Mouse (Mus musculus) hindbrain, embryonic 12.5 days (tissue): ENCODE data around the gene Zfp51. TPM values are rescaled to one million over a fixed set of nuclear protein-coding genes. Genes with fewer than 3 reads are reported as not detected.
A peak's percentile ranks its signal among the peaks of the same experiment; 100 is the strongest.
"Not testable (repeated sequence)": the region's sequence is repeated elsewhere in the genome, so short reads cannot be mapped to it uniquely, and the experiment has no call there.

Experiments
- ATAC-seq: fragments of 200-750 bp; cut with Nextera tagmentation; 2 replicates; pipeline ENCODE4 v1.8.0; 2017; ENCODE audit warnings: moderate TSS enrichment; ENCODE audit not compliant: low FRiP score
- H3K27ac ChIP-seq: fragments of 300-500 bp; sonication (generic); 2 replicates; pipeline ENCODE4 v1.5.1; 2016; ENCODE audit warnings: mild to moderate bottlenecking
- H3K27me3 ChIP-seq: fragments of 300-500 bp; sonication (generic); 2 replicates; pipeline ENCODE4 v1.6.1; 2016; ENCODE audit warnings: mild to moderate bottlenecking
- H3K36me3 ChIP-seq: fragments of 300-500 bp; sonication (generic); 2 replicates; pipeline ENCODE4 v1.6.1; 2016; ENCODE audit warnings: mild to moderate bottlenecking
- H3K4me1 ChIP-seq: fragments of 300-500 bp; sonication (generic); 2 replicates; pipeline ENCODE4 v1.6.1; 2016
- H3K4me2 ChIP-seq: fragments of 300-500 bp; sonication (generic); replicated peaks from 2 replicates; pipeline ENCODE4 v1.6.1; 2016; ENCODE audit warnings: mild to moderate bottlenecking
- H3K4me3 ChIP-seq: fragments of 300-500 bp; sonication (generic); 2 replicates; pipeline ENCODE4 v1.5.1; 2016; ENCODE audit warnings: mild to moderate bottlenecking
- H3K9ac ChIP-seq: fragments of 300-500 bp; sonication (generic); 2 replicates; pipeline ENCODE4 v1.6.1; 2016; ENCODE audit warnings: mild to moderate bottlenecking, moderate library complexity
- H3K9me3 ChIP-seq: fragments of 300-500 bp; sonication (generic); replicated peaks from 2 replicates; pipeline ENCODE4 v1.6.1; 2016; ENCODE audit warnings: mild to moderate bottlenecking
- WGBS: fragments of 180-500 bp; shearing (Covaris S2); methylation state at CpG from one replicate; pipeline ENCODE4 v1.1.7; 2016; 5-methylcytosine and 5-hydroxymethylcytosine counted together
- polyA plus RNA-seq: library from polyadenylated mRNA; unstranded; fragments of >200 nt; fragmentation: Nextera tagmentation; extraction: Ambion mirVana; gene quantifications from 2 replicates; pipeline ENCODE4 v1.2.1, GENCODE M21; 2016

Zfp51 gene
- polyA plus RNA-seq: 14.0 and 14.4 TPM in 2 replicates

- peak within 1 kb of the TSS; percentile 61 for H3K4me3 ChIP-seq
- H3K4me1 ChIP-seq: peaks cover 6% of the 10 kb centered on the region
- peak; percentile 100 for ATAC-seq
- H3K9ac ChIP-seq: peak within 1 kb of the TSS; percentile 55
- peak within 1 kb of the TSS; percentile 60 for H3K4me2 ChIP-seq
- H3K36me3 ChIP-seq: peaks cover 6% of the 10 kb centered on the region; the same call in 1 of the 2 replicates
- no peaks in the 10 kb centered on the region for H3K9me3 ChIP-seq
- under 1% methylated on average over 26 of the region's 26 CpGs for WGBS
- peak within 1 kb of the TSS; percentile 87 for H3K27ac ChIP-seq
- 0 out of 2 replicates have a peak, but pooled peaks cover 5% of the 10 kb centered on the region for H3K27me3 ChIP-seq
Observed at GRCm38 (mm10) chr17:21450138-21450704, at the start of gene Zfp51. TSS of gene Zfp51 (plus strand) at chr17:21450374.

- Histone ChIP-seq H3K4me3 (peak within 1 kb of the TSS; percentile 42), H3K9ac (peak within 1 kb of the TSS; percentile 53), H3K27me3 (no peaks in the 10 kb centered on the region), H3K4me2 (peak within 1 kb of the TSS; percentile 84), H3K36me3 (no peaks in the 10 kb centered on the region), H3K27ac (peak within 1 kb of the TSS; percentile 31; the same call in 1 of the 2 replicates), H3K9me3 (no peaks in the 10 kb centered on the region), H3K4me1 (no peaks in the 10 kb centered on the region)
- ATAC-seq: peak; percentile 98
- WGBS: under 1% methylated on average over 22 of the region's 22 CpGs
Observed at GRCm38 (mm10) chr17:21422664-21423599, 27.2 kb upstream of the Zfp51 start, which contains the start of gene Zfp54. TSS of gene Zfp54 (plus strand) at chr17:21423227.

DNA sequence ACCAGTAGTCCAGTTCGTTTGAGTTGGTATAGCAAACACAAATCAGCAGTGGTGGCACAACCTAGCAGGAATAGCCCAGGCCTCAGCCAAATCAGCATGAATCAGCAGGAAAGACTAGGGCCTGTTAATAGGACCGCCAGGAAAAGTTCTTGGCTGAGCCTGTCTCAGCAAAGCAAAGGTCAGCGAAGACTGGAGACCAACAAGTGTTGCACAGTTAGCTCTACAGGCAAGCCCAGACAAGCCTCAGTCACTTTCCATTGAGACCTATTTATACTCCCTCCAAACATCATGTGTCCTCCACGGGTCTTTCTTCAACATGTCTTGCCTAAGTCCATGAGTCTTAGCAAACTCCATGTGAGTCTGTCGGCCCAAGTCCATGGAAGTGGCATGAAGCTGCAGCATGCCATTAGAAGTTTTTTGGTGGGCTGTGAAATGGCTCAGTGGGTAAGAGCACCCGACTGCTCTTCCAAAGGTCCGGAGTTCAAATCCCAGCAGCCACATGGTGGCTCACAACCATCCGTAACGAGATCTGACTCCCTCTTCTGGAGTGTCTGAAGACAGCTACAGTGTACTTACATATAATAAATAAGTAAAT, 11.3 kb upstream of the Zfp51 start:
- H3K4me3 ChIP-seq, H3K36me3 ChIP-seq, H3K4me2 ChIP-seq, H3K4me1 ChIP-seq, H3K27me3 ChIP-seq, ATAC-seq, H3K9ac ChIP-seq, H3K27ac ChIP-seq, H3K9me3 ChIP-seq: not testable (repeated sequence)
- WGBS: 81% methylated on average over 9 of the region's 9 CpGs

- H3K9ac ChIP-seq: peak overlapping the region; percentile 50
- peak overlapping the region; percentile 87 for H3K27ac ChIP-seq
- peak; percentile 82 for ATAC-seq
- H3K4me3 ChIP-seq: peak overlapping the region; percentile 61
- no peaks in the 10 kb centered on the region for H3K9me3 ChIP-seq
- peaks cover 6% of the 10 kb centered on the region; the same call in 1 of the 2 replicates for H3K36me3 ChIP-seq
- WGBS: under 1% methylated on average over 3 of the region's 3 CpGs
- peak overlapping the region; percentile 60 for H3K4me2 ChIP-seq
- H3K27me3 ChIP-seq: 0 out of 2 replicates have a peak, but pooled peaks cover 5% of the 10 kb centered on the region
- H3K4me1 ChIP-seq: peaks cover 6% of the 10 kb centered on the region
Observed at GRCm38 (mm10) chr17:21449669-21450068, 505 bp upstream of the Zfp51 start.

- H3K27ac ChIP-seq: no peak overlapping the region
Observed at GRCm38 (mm10) chr17:21463550-21463949, 13.4 kb downstream of the Zfp51 start.

GRCm38 (mm10) chr17:21472032-21472652, 22.0 kb downstream of the Zfp51 start:
- Histone ChIP-seq H3K36me3 (no peaks in the 10 kb centered on the region), H3K9me3 (no peaks in the 10 kb centered on the region), H3K4me1 (peaks cover 6% of the 10 kb centered on the region; the same call in 1 of the 2 replicates), H3K27ac (no peak overlapping the region), H3K27me3 (no peaks in the 10 kb centered on the region), H3K9ac (no peak overlapping the region), H3K4me2 (no peak overlapping the region), H3K4me3 (no peak overlapping the region)
- 83% methylated on average over 3 of the region's 3 CpGs for whole genome bisulfite sequencing
- ATAC-seq: no peak

More at GRCm38 (mm10) chr17:21463550-21463949, 13.4 kb downstream of the Zfp51 start:
- 95% methylated on average over 5 of the region's 5 CpGs for WGBS
- Histone ChIP-seq H3K9ac (no peak overlapping the region), H3K4me1 (no peaks in the 10 kb centered on the region), H3K27me3 (no peaks in the 10 kb centered on the region), H3K36me3 (peaks cover 48% of the 10 kb centered on the region), H3K4me3 (no peak overlapping the region), H3K9me3 (no peaks in the 10 kb centered on the region), H3K4me2 (no peak overlapping the region)
- ATAC-seq: no peak

GRCm38 (mm10) chr17:21472653-21473307, 22.6 kb downstream of the Zfp51 start:
- Histone ChIP-seq H3K4me3 (no peak overlapping the region), H3K4me1 (peaks cover 6% of the 10 kb centered on the region; the same call in 1 of the 2 replicates)
- 70% methylated on average over 2 of the region's 2 CpGs for WGBS

DNA sequence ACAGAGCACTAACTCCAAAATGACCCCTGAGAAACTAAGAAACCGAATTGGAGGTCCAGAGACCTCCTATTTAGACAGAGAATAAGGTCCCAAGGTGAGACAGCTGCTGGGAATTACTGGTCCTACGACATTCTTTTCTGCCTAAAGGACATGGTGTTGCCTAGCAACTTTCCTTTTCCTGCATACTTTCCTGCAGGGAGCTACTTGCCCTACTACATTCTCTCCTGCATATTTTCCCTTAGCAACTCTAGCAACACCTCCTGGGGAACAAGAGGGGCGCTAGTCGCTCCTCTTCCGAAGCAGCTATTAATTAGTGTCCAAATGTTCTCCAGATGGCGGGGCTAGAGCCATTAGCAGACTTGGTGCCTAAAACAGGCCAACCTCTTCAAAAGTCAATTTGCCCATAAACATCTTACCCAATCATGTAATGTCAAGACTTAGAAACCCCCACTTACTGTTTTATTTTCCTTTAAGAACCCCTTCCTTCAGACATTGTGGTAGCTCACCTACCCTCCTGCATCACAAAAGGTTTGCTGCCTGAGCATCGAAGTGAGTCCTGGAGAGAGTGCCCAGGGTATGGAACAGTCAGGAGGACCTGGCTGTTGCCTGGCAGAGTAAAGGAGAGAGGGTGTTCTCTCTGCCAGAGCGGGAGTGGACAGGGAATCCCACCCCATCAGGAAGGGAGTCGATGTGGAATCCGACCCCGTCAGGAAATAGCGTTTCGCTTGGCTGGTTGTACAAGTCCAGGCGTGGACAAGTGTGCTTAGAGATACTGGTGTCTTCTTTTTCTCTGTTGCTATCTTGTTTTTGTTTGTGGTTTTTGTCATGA, 23.4 kb downstream of the Zfp51 start:
- no peaks in the 10 kb centered on the region for H3K9me3 ChIP-seq
- ATAC-seq: no peak
- 43% methylated on average over 14 of the region's 14 CpGs for WGBS
- H3K27me3 ChIP-seq: no peaks in the 10 kb centered on the region
- H3K4me2 ChIP-seq: no peak overlapping the region
- no peak overlapping the region for H3K27ac ChIP-seq
- H3K36me3 ChIP-seq: no peaks in the 10 kb centered on the region
- no peak overlapping the region for H3K4me3 ChIP-seq
- H3K9ac ChIP-seq: no peak overlapping the region
- H3K4me1 ChIP-seq: peaks cover 6% of the 10 kb centered on the region; the same call in 1 of the 2 replicates

More at GRCm38 (mm10) chr17:21472653-21473307, 22.6 kb downstream of the Zfp51 start:
- H3K36me3 ChIP-seq: no peaks in the 10 kb centered on the region
- H3K9ac ChIP-seq: no peak overlapping the region
- no peak overlapping the region for H3K27ac ChIP-seq
- H3K9me3 ChIP-seq: no peaks in the 10 kb centered on the region
- ATAC-seq: no peak
- no peaks in the 10 kb centered on the region for H3K27me3 ChIP-seq
- no peak overlapping the region for H3K4me2 ChIP-seq

GRCm38 (mm10) chr17:21474729-21475128, 24.6 kb downstream of the Zfp51 start:
- H3K27me3 ChIP-seq, H3K9ac ChIP-seq, H3K4me1 ChIP-seq, ATAC-seq, H3K9me3 ChIP-seq, H3K4me3 ChIP-seq, H3K27ac ChIP-seq, H3K36me3 ChIP-seq, H3K4me2 ChIP-seq: not testable (repeated sequence)
- 21% methylated on average over 9 of the region's 10 CpGs for WGBS

GRCm38 (mm10) chr17:21475290-21475689, 25.1 kb downstream of the Zfp51 start:
- not testable (repeated sequence) for H3K4me3 ChIP-seq, H3K36me3 ChIP-seq, H3K27ac ChIP-seq, H3K27me3 ChIP-seq, H3K9ac ChIP-seq, H3K4me1 ChIP-seq, H3K9me3 ChIP-seq, H3K4me2 ChIP-seq, ATAC-seq
- 92% methylated on average over 1 of the region's 1 CpGs for WGBS

DNA sequence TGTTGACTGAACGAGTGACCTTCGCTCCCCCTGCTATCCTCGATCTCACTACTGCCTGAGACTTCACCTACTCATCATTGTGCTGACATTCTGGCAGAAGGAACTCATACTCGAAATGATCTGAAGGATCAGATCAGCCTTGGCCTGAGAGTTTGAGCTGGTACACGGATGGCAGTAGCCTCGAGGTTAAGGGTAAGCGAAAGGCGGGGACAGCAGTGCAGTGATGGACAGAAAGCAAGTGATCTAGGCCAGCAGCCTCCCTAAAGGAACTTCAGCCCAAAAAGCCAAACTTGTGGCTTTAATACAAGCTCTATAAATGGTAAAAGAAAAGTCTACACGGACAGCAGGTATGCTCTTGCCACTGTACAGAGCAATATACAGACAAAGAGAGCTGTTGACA, 26.2 kb downstream of the Zfp51 start:
- not testable (repeated sequence) for H3K4me1 ChIP-seq, H3K4me3 ChIP-seq, ATAC-seq, H3K9me3 ChIP-seq, H3K27ac ChIP-seq, H3K27me3 ChIP-seq, H3K9ac ChIP-seq, H3K36me3 ChIP-seq, H3K4me2 ChIP-seq
- 93% methylated on average over 4 of the region's 9 CpGs for WGBS
